Mouse (Mus musculus) small intestine, adult 2 months (tissue): ENCODE measurements around the gene Mbtps1.

Experiments
- CTCF ChIP-seq: fragments of 200-500 bp; IDR thresholded peaks from 2 replicates; pipeline ENCODE4 v1.5.1; 2012; ENCODE audit warnings: low read depth, mild to moderate bottlenecking, control low read depth, inconsistent platforms, low read length, moderate library complexity, mixed read lengths; ENCODE audit not compliant: insufficient replicate concordance, insufficient read length; ENCODE audit errors: extremely low read depth
- POLR2A ChIP-seq: fragments of 200-500 bp; IDR thresholded peaks from 2 replicates; pipeline ENCODE4 v1.6.1; 2012; ENCODE audit warnings: low read depth, mild to moderate bottlenecking, control low read depth, inconsistent platforms, low read length, moderate library complexity

- TF ChIP-seq POLR2A (no peak), CTCF (no peak)
Measured at GRCm38 (mm10) chr8:119588321-119588720, 29.8 kb upstream of the Mbtps1 start.
